Mouse (Mus musculus) ES-E14 (cell line): ENCODE results near the gene Kazald1. TPM values are rescaled to one million over a fixed set of nuclear protein-coding genes. Genes with fewer than 3 reads are reported as not detected.

Source experiments
- DNase-seq: peaks from one replicate; pipeline ENCODE4 v3.0.0-alpha.2; 2013; ENCODE audit warnings: low read depth, low spot score
- H3K27ac ChIP-seq: 2 replicates; pipeline ENCODE4 v1.5.1; 2012; ENCODE audit warnings: low read depth, mild to moderate bottlenecking, low read length, moderate library complexity, mixed read lengths; ENCODE audit not compliant: poor library complexity, insufficient read depth, severe bottlenecking
- H3K36me3 ChIP-seq: 2 replicates; pipeline ENCODE4 v1.6.1; 2012; ENCODE audit warnings: mild to moderate bottlenecking, low read length, moderate library complexity, mixed read lengths; ENCODE audit not compliant: control insufficient read depth, poor library complexity, insufficient read depth, severe bottlenecking
- H3K4me1 ChIP-seq, 2 experiments: fragments of 150-350 bp in 1 of 2; sonication (generic) in 1 of 2; 2 replicates each; pipeline ENCODE4 v1.6.1; 2012; ENCODE audit warnings: low read length in 2 of 2, mild to moderate bottlenecking in 1 of 2, mixed read lengths in 1 of 2; ENCODE audit not compliant: control insufficient read depth in 2 of 2, insufficient read depth in 2 of 2, poor library complexity in 1 of 2
- H3K4me3 ChIP-seq, 2 experiments: fragments of 150-350 bp in 1 of 2; sonication (generic) in 1 of 2; 2 replicates each; pipeline ENCODE4 v1.5.1; 2012; ENCODE audit warnings: low read length in 2 of 2, low read depth in 1 of 2, mild to moderate bottlenecking in 1 of 2, mixed read lengths in 1 of 2; ENCODE audit not compliant: insufficient read depth in 1 of 2, poor library complexity in 1 of 2, severe bottlenecking in 1 of 2
- H3K9ac ChIP-seq: 2 replicates; pipeline ENCODE4 v1.6.1; 2012; ENCODE audit warnings: low read depth, mild to moderate bottlenecking, low read length, mixed read lengths; ENCODE audit not compliant: poor library complexity, insufficient read depth, severe bottlenecking
- H3K9me3 ChIP-seq: fragments of 150-350 bp; sonication (generic); 2 replicates; pipeline ENCODE4 v1.6.1; 2012; ENCODE audit warnings: low read depth, mild to moderate bottlenecking, low read length; ENCODE audit not compliant: control insufficient read depth, insufficient read depth
- CHD2 ChIP-seq: IDR thresholded peaks from 2 replicates; pipeline ENCODE4 v1.6.1; 2014; ENCODE audit warnings: mild to moderate bottlenecking, low read depth, low read length, inconsistent platforms
- HCFC1 ChIP-seq: IDR thresholded peaks from 2 replicates; pipeline ENCODE4 v1.6.1; 2012; ENCODE audit warnings: low read length, inconsistent platforms, borderline replicate concordance; ENCODE audit not compliant: insufficient read depth
- MAFK ChIP-seq: IDR thresholded peaks from 2 replicates; pipeline ENCODE4 v1.6.1; 2014; ENCODE audit warnings: mild to moderate bottlenecking, low read depth, low read length, inconsistent platforms; ENCODE audit not compliant: insufficient read depth
- ZC3H11A ChIP-seq: IDR thresholded peaks from 2 replicates; pipeline ENCODE4 v1.6.1; 2012; ENCODE audit warnings: low read depth, mild to moderate bottlenecking, inconsistent platforms, low read length, borderline replicate concordance
- ZNF384 ChIP-seq: IDR thresholded peaks from 2 replicates; pipeline ENCODE4 v1.6.1; 2012; ENCODE audit warnings: low read depth, low read length, inconsistent platforms
- in situ Hi-C, 2 experiments: fragments of 600-800 bp; cut with MboI; formaldehyde crosslinking; loops; one replicate each; pipeline ENCODE4 v1.15.1; 2025; ENCODE audit warnings: low sequenced_read_pairs in 2 of 2, inconsistent platforms in 1 of 2; ENCODE audit not compliant: unreplicated experiment in 2 of 2
- total RNA-seq: library from RNA; depleted of rRNA; stranded (reverse); fragments of 300-350 nt; gene quantifications from 2 replicates; pipeline ENCODE4 v1.2.3, GENCODE M21; 2012

Gene Kazald1
- total RNA-seq, 1 experiment, result 1.2 TPM

DNA sequence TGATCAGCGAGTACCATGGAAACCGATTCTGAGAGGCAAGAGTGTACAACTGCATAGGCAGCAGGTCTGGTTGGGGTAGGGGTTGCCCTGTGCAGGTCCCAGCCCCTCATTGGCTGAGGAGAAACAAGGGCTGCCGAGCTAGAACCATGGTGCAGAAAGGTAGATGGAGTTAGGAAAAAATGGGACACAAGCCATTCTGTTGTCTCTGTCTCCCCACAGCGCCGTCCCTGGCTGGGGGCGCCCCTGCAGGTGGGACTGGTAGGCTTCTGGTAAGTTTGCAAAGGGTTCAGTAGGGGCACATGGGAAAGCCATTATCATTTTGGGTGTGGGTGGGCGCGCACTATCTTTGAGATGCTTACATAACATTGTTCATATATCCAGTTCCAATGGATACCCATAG, 21.6 kb upstream of the Kazald1 start:
- no peaks in the 10 kb centered on the region for H3K9me3 ChIP-seq
- TF ChIP-seq MAFK (no peak), ZNF384 (no peak), HCFC1 (no peak), CHD2 (no peak), ZC3H11A (no peak)
- H3K4me3 ChIP-seq, result no peak overlapping the region
- in situ Hi-C loops, result no loop called here
- no peak for DNase-seq
- no peaks in the 10 kb centered on the region for H3K36me3 ChIP-seq
- H3K4me1 ChIP-seq, result peaks cover 0 to 11% of the 10 kb centered on the region in 2 experiments; a peak in 2 of 4 replicates
- H3K27ac ChIP-seq, result no peak overlapping the region
- H3K9ac ChIP-seq, result no peak overlapping the region

DNA sequence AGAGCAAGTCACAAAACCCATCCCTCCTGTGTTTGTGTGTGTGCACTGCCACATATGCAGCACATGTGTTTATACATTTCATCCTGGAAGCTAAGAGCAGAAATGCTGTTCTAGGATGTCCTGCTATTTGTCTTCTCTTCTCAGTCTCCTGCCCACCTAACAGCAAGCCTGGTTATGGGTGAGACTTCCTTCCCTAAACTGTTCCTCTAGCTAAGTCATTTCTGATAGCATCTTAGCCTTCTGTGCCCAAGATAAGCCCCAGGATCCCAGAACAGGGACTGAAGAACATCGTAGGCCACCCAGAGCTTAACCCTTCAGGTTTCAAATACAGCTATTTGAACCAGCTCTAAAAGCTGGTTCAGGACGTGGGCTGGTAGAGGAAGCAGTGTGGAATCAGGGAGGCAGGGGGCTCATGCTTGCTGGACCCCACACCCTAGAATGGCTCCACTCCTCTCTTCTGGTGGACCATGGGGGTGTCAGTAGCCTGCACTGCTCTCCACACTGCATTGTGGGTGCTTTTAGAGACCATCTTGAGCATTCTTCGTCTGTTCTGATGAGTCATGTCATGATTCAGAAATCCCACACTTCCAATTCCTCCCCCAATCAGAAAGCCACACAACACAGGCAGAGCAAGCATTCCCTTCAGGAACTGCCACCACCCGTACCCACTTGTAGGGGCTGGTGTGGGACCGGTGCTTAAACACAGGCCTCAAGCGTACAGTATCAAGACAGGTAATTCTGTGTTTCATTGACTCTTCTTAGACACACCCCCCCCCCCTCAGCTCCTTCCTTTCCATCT, 19.9 kb upstream of the Kazald1 start:
- TF ChIP-seq CHD2 (no peak), ZC3H11A (no peak), HCFC1 (no peak), ZNF384 (no peak)
- in situ Hi-C loops, result no loop called here
- Histone ChIP-seq H3K9ac (no peak overlapping the region), H3K4me3 (no peak overlapping the region), H3K36me3 (no peaks in the 10 kb centered on the region), H3K9me3 (no peaks in the 10 kb centered on the region), H3K27ac (no peak overlapping the region), H3K4me1 (peaks cover 0 to 11% of the 10 kb centered on the region in 2 experiments; a peak in 2 of 4 replicates)
- DNase-seq, result no peak

DNA sequence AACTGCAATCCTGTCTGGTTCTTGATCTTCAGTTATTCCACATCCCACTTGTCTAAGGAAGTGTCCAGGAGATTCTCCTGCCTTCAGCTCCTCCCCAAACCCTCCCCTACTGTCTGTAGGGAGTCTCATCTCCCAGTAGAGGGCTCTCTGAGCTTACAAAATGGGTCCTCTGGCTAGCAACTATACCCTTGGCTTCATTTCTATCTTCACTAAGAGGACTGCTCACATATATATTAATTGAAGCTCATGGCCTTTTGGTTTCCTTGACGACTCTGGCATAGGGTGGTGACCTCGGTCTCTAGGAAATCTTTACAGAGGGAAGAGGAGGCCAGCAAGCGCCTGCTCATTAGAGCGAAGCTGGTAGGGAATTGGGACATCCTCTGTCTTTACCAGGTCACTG, 18.7 kb upstream of the Kazald1 start:
- Histone ChIP-seq H3K9me3 (no peaks in the 10 kb centered on the region), H3K4me1 (peaks cover 0 to 11% of the 10 kb centered on the region in 2 experiments; a peak in 2 of 4 replicates), H3K27ac (no peak overlapping the region), H3K9ac (no peak overlapping the region), H3K36me3 (no peaks in the 10 kb centered on the region), H3K4me3 (no peak overlapping the region)
- DNase-seq, result no peak
- TF ChIP-seq ZNF384 (no peak), HCFC1 (no peak), ZC3H11A (no peak), CHD2 (no peak), MAFK (no peak)
- in situ Hi-C loops, result no loop called here

DNA sequence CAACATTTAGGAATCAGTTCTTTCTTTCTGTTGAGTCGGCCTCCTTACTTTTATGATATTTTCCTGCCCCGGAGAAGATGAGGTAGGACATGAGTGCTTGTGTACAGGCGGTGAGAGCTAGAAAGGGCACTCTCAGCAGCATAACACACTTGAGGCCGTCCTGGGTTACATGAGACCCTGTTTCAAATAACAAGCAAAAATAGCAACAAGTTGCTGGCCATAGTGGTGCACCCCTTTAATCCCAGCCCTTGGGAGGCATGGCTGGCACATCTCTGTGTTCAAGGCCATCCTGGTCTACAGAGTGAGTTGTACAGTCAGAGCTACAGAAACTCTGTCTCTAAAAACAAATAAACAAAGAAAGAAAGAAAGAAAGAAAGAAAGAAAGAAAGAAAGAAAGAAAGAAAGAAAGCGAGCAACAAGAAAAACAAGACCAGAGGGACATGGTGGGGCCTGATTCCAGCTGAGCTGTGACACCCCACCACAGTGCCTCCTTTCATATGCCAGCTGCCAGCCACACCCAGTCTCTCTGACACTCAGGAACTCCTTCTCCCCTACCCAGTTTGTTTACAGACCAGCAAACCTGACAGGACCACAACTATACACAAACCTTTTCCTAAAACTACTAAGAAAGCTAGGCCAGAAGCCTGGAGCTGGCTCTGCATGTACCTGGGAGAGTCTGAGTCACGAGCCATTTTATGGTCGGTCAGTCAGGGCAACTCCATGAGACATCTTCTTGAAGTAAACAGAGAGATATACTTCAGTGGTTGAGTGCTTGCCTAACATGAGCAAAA, 17.9 kb upstream of the Kazald1 start:
- Histone ChIP-seq H3K36me3 (no peaks in the 10 kb centered on the region), H3K4me1 (peaks cover 0 to 11% of the 10 kb centered on the region in 2 experiments; a peak in 2 of 4 replicates)
- in situ Hi-C loops, result no loop called here

More for the DNA sequence above, 17.9 kb upstream of the Kazald1 start:
- H3K9me3 ChIP-seq, result no peaks in the 10 kb centered on the region
- H3K4me3 ChIP-seq, result no peak overlapping the region
- no peak overlapping the region for H3K27ac ChIP-seq
- H3K9ac ChIP-seq, result 0 out of 2 replicates have a peak overlapping the region, but pooled peaks have one; percentile 11
- DNase-seq, result no peak
- TF ChIP-seq CHD2 (no peak), ZNF384 (no peak), HCFC1 (no peak), ZC3H11A (no peak), MAFK (no peak)
